Mouse (Mus musculus) ES-E14 (cell line): ENCODE measurements at regions not wholly inside any gene's neighbourhood (a gene's known extent, or its start where the extent isn't known, plus 50 kb on each side); places are given as distances from the start of the nearest gene placed in this dataset.

Experiments
- CHD2 ChIP-seq: IDR thresholded peaks from 2 replicates; pipeline ENCODE4 v1.6.1; 2014; ENCODE audit warnings: mild to moderate bottlenecking, low read depth, low read length, inconsistent platforms
- ZNF384 ChIP-seq: IDR thresholded peaks from 2 replicates; pipeline ENCODE4 v1.6.1; 2012; ENCODE audit warnings: low read depth, low read length, inconsistent platforms

DNA sequence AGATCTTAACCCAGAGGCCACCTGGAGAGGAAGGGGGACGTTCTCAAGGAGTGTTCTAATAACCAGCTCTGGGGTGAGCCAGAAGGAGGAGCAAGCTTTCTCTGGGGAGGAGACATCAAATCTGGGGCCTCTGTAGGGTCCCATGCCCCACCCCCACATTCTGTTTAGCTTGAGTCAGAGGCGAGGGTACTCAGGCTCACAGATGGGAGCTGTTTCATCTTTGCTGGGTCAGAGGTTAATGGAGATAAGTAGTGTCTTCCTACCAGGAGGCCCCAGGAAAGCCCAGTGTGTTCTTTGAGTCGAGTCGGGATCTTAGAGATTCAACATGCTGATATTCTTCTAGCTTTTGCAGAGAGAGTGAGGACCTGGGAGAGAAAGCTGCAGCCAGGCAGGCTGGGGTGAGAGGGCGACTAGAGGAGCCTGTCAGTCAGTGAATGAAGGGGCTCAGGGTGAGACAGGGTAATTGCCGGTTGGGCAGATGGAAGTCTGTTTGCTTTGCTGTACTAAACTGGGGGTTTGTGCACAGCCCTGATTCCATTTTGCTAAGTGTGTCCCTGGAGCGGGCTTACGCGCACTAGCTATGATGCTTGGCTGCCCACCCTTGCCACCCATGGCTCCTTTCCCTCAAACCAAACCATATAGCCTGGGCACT is 124.0 kb downstream of the Dact1 start:
- TF ChIP-seq CHD2, result no peak
- TF ChIP-seq ZNF384, result no peak
